Mouse (Mus musculus): ENCODE measurements around the gene Nme1.

DNA sequence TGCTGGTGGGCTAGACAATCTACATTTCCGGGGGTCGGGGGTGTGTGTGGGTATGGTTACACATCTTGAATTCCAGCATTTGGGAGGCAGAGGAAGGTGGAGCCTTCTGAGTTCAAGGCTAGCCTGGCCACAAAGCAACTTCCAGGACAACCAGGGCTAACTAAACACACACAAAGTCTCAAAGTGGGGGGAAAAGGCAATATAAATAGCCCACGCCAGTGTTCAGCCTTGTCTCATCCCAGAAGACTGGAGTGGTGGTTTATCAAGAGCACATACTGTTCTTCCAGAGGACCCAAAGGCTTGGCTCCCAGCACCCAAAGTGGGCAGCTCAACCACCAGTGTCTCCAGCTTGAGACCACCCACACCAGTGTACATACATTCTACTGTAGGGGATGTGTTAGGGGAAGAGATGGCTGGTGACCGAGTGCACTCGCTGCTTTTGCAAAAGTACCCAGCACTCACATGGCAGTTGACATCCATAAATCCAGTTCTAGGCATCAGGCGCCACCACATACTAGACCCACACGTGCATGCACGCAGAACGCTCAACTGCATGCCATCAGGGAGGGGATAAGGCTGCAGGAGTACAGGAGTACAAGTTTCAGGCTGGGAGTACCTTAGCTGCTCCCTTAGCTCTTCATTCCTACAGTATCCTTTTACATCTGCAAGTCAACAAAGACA is 19.3 kb downstream of the Nme1 start:
- TF ChIP-seq CTCF (IDR thresholded peaks at IDR 0.05): no peak
- TF ChIP-seq POLR2A (IDR thresholded peaks at IDR 0.05; ENCODE audit: insufficient read depth, low read depth, low read length): no peak; the same call in 1 of the 2 replicates
- no peak for TF ChIP-seq EP300 (IDR thresholded peaks at IDR 0.05; ENCODE audit: insufficient read depth, low read depth, low read length)

Data from heart, adult 2 months (tissue).